In genomic region chr10:80432936-80433512, GRCm38 (mm10) we compare ENCODE assay signal across 9 mouse cellular contexts. TPM values are rescaled to one million over a fixed set of nuclear protein-coding genes. Genes with fewer than 3 reads are reported as not detected.
DNase-seq lines count a peak whose midpoint lies in the region; ATAC-seq and TF ChIP-seq lines count a peak whose summit lies in the region.
"Had no signal": no experiment of that assay in that cellular context is flagged by ENCODE, and none has a peak within 500 bp of the region (broad histone marks: within the 10 kb centered on the region; RNA-seq: fewer than 3 reads in every experiment).

No protein-coding gene starts in this region.

- no peak for ATAC-seq in G1E (ENCODE audit: extremely low read depth, insufficient number of reproducible peaks, low FRiP score, poor library complexity, severe bottlenecking)
- peak; percentile 0; the same call in 1 of the 2 replicates for ATAC-seq in forebrain, embryonic 15.5 days (replicated peaks)
- ATAC-seq in intestine, postnatal 0 days: no peak
- peak; percentile 23; the same call in 1 of the 2 replicates for ATAC-seq in lung, embryonic 15.5 days (ENCODE audit: borderline replicate concordance, extremely low read depth, low FRiP score, low TSS enrichment)

- H3K4me3 ChIP-seq in G1E (ENCODE audit: low read depth, low read length): peak overlapping the region; percentile 97
- peak overlapping the region; percentile 67 for H3K4me3 ChIP-seq in forebrain, embryonic 15.5 days
- peak overlapping the region; percentile 99 for H3K4me3 ChIP-seq in intestine, postnatal 0 days (ENCODE audit: low read depth, low read length)
- peak overlapping the region; percentile 95 for H3K4me3 ChIP-seq in lung, embryonic 15.5 days

- peaks cover 69% of the 10 kb centered on the region for H3K4me1 ChIP-seq in G1E (ENCODE audit: insufficient read depth, low read depth, low read length)
- peaks cover 23% of the 10 kb centered on the region for H3K4me1 ChIP-seq in forebrain, embryonic 15.5 days
- H3K4me1 ChIP-seq in intestine, postnatal 0 days (replicated peaks; ENCODE audit: control insufficient read depth, insufficient read depth, low read length): peaks cover 18% of the 10 kb centered on the region
- peaks cover 30% of the 10 kb centered on the region for H3K4me1 ChIP-seq in lung, embryonic 15.5 days

- H3K9me3 ChIP-seq in G1E (replicated peaks): no peaks in the 10 kb centered on the region
- no peaks in the 10 kb centered on the region for H3K9me3 ChIP-seq in forebrain, embryonic 15.5 days
- H3K9me3 ChIP-seq in intestine, postnatal 0 days (ENCODE audit: control insufficient read depth): no peaks in the 10 kb centered on the region
- no peaks in the 10 kb centered on the region for H3K9me3 ChIP-seq in lung, embryonic 15.5 days

- H3K9ac ChIP-seq in forebrain, embryonic 15.5 days (replicated peaks): peak overlapping the region; percentile 83
- H3K9ac ChIP-seq in intestine, postnatal 0 days (ENCODE audit: low read depth, low read length): peak overlapping the region; percentile 92
- H3K9ac ChIP-seq in lung, embryonic 15.5 days: peak overlapping the region; percentile 88

- H3K36me3 ChIP-seq in G1E (replicated peaks): peaks cover 39% of the 10 kb centered on the region
- H3K36me3 ChIP-seq in forebrain, embryonic 15.5 days: peaks cover 22% of the 10 kb centered on the region
- peaks cover 17% of the 10 kb centered on the region for H3K36me3 ChIP-seq in intestine, postnatal 0 days (ENCODE audit: control insufficient read depth, insufficient read depth)
- peaks cover 26% of the 10 kb centered on the region for H3K36me3 ChIP-seq in lung, embryonic 15.5 days

- H3K4me2 ChIP-seq in forebrain, embryonic 15.5 days (replicated peaks): peak overlapping the region; percentile 72
- H3K4me2 ChIP-seq in intestine, postnatal 0 days (replicated peaks; ENCODE audit: low read depth): peak overlapping the region; percentile 82
- peak overlapping the region; percentile 80 for H3K4me2 ChIP-seq in lung, embryonic 15.5 days

- peaks cover 2% of the 10 kb centered on the region; the same call in 1 of the 2 replicates for H3K27me3 ChIP-seq in G1E (ENCODE audit: insufficient read depth, low read length)
- H3K27me3 ChIP-seq in forebrain, embryonic 15.5 days: no peaks in the 10 kb centered on the region
- no peaks in the 10 kb centered on the region for H3K27me3 ChIP-seq in intestine, postnatal 0 days (replicated peaks; ENCODE audit: control insufficient read depth, insufficient read depth, low read length)
- H3K27me3 ChIP-seq in lung, embryonic 15.5 days: no peaks in the 10 kb centered on the region
- H3K27me3 ChIP-seq: Patski had no signal

- peak; percentile 80 for DNase-seq in cerebellum, adult 9-11 months
- no peak for DNase-seq in cerebellum, postnatal 36 days
- no peak for DNase-seq in G1E (ENCODE audit: low spot score)
- DNase-seq in spleen, postnatal 10 days (ENCODE audit: low spot score in 2 of 2): peak; percentile 63 to 68
- DNase-seq in right cerebral cortex, adult 18-20 months: no peak

- WGBS in forebrain, embryonic 15.5 days: under 1% methylated on average over 59 of the region's 60 CpGs
- WGBS in intestine, postnatal 0 days: under 1% methylated on average over 58 of the region's 60 CpGs
- WGBS in lung, embryonic 15.5 days: under 1% methylated on average over 56 of the region's 60 CpGs

- peak overlapping the region; percentile 96 for H3K27ac ChIP-seq in forebrain, embryonic 15.5 days (replicated peaks)
- H3K27ac ChIP-seq in intestine, postnatal 0 days (ENCODE audit: low read depth, low read length): peak overlapping the region; percentile 87
- peak overlapping the region; percentile 84 for H3K27ac ChIP-seq in lung, embryonic 15.5 days

- no peak for TF ChIP-seq CTCF in G1E (IDR thresholded peaks at IDR 0.05; ENCODE audit: low read depth, low read length)
- TF ChIP-seq CTCF in intestine, postnatal 0 days (IDR thresholded peaks at IDR 0.05; ENCODE audit: low read depth): no peak

RNA-seq across cellular contexts. Expression of gene Tcf3, which starts 0.4 kb away (rescaled TPM):
- total RNA-seq in G1E (2014; fragmentation: Nextera tagmentation) (152 and 175 TPM in 2 replicates), G1E (2017) (70.0 and 84.0 TPM in 2 replicates)
- polyA plus RNA-seq in G1E (2012): 1,090 and 1,330 TPM in 2 replicates
- 85.2 and 89.6 TPM in 2 replicates for polyA plus RNA-seq in forebrain, embryonic 15.5 days (2015; fragmentation: Nextera tagmentation; extraction: Ambion mirVana)
- 34.1 and 34.5 TPM in 2 replicates for polyA plus RNA-seq in intestine, postnatal 0 days (2015; fragmentation: Nextera tagmentation; extraction: Ambion mirVana)
- polyA plus RNA-seq in lung, embryonic 15.5 days (2015; fragmentation: Nextera tagmentation; extraction: Ambion mirVana): 122 and 126 TPM in 2 replicates

RNA-seq across cellular contexts. Expression of gene Uqcr11, which starts 26.4 kb away (rescaled TPM):
- 57.3 and 71.6 TPM in 2 replicates for total RNA-seq in G1E (2014; fragmentation: Nextera tagmentation)
- 376 and 446 TPM in 2 replicates for total RNA-seq in G1E (2017)
- polyA plus RNA-seq in G1E (2012): 1,650 and 1,908 TPM in 2 replicates
- 551 and 574 TPM in 2 replicates for polyA plus RNA-seq in forebrain, embryonic 15.5 days (2015; fragmentation: Nextera tagmentation; extraction: Ambion mirVana)
- polyA plus RNA-seq in intestine, postnatal 0 days (2015; fragmentation: Nextera tagmentation; extraction: Ambion mirVana): 1,032 and 1,082 TPM in 2 replicates
- 628 and 681 TPM in 2 replicates for polyA plus RNA-seq in lung, embryonic 15.5 days (2015; fragmentation: Nextera tagmentation; extraction: Ambion mirVana)

RNA-seq across cellular contexts. Expression of gene Mbd3, which starts 33.7 kb away (rescaled TPM):
- total RNA-seq in G1E (2014; fragmentation: Nextera tagmentation) (37.3 and 41.7 TPM in 2 replicates), G1E (2017) (36.0 and 42.0 TPM in 2 replicates)
- 244 and 272 TPM in 2 replicates for polyA plus RNA-seq in G1E (2012)
- 281 and 295 TPM in 2 replicates for polyA plus RNA-seq in forebrain, embryonic 15.5 days (2015; fragmentation: Nextera tagmentation; extraction: Ambion mirVana)
- polyA plus RNA-seq in intestine, postnatal 0 days (2015; fragmentation: Nextera tagmentation; extraction: Ambion mirVana): 48.0 and 51.0 TPM in 2 replicates
- polyA plus RNA-seq in lung, embryonic 15.5 days (2015; fragmentation: Nextera tagmentation; extraction: Ambion mirVana): 276 and 277 TPM in 2 replicates

RNA-seq across cellular contexts. Expression of gene Mex3d, which starts 45.6 kb away (rescaled TPM):
- 7.7 and 11.4 TPM in 2 replicates for total RNA-seq in G1E (2014; fragmentation: Nextera tagmentation)
- total RNA-seq in G1E (2017): 8.7 and 10.9 TPM in 2 replicates
- 35.3 and 41.9 TPM in 2 replicates for polyA plus RNA-seq in G1E (2012)
- polyA plus RNA-seq in forebrain, embryonic 15.5 days (2015; fragmentation: Nextera tagmentation; extraction: Ambion mirVana): 22.0 and 22.7 TPM in 2 replicates
- polyA plus RNA-seq in intestine, postnatal 0 days (2015; fragmentation: Nextera tagmentation; extraction: Ambion mirVana): 3.2 and 4.2 TPM in 2 replicates
- polyA plus RNA-seq in lung, embryonic 15.5 days (2015; fragmentation: Nextera tagmentation; extraction: Ambion mirVana): 7.9 and 9.6 TPM in 2 replicates

Comparison
In these comparisons a context has a peak if more than half of its experiments do, and no peak if none do; other contexts are left out.
1. DNase-seq: peak in cerebellum, adult 9-11 months (single experiment) and spleen, postnatal 10 days (2 of 2); none in cerebellum, postnatal 36 days (0 of 2), G1E (single experiment) and right cerebral cortex, adult 18-20 months (single experiment).
2. ATAC-seq: peak in forebrain, embryonic 15.5 days (single experiment) and lung, embryonic 15.5 days (single experiment); none in G1E (single experiment) and intestine, postnatal 0 days (single experiment).
3. Peak in every context shown above with its lines, with median percentiles within 50 percentile points of each other: H3K4me3 ChIP-seq, H3K27ac ChIP-seq, H3K4me2 ChIP-seq and H3K9ac ChIP-seq.